Mouse (Mus musculus) embryonic facial prominence, embryonic 13.5 days (tissue): ENCODE data around the gene Slc44a5. TPM values are rescaled to one million over a fixed set of nuclear protein-coding genes. Genes with fewer than 3 reads are reported as not detected.
"Not testable (repeated sequence)": the region's sequence is repeated elsewhere in the genome, so short reads cannot be mapped to it uniquely, and the experiment has no call there.

ENCODE experiments used
- ATAC-seq: fragments of 200-750 bp; cut with Nextera tagmentation; 2 replicates; pipeline ENCODE4 v1.8.0; 2017; ENCODE audit warnings: low read depth; ENCODE audit not compliant: insufficient number of reproducible peaks, insufficient read depth, low FRiP score, low TSS enrichment
- H3K27ac ChIP-seq: fragments of 300-500 bp; sonication (generic); 2 replicates; pipeline ENCODE4 v1.5.1; 2015; ENCODE audit warnings: moderate library complexity, mild to moderate bottlenecking, inconsistent platforms
- H3K27me3 ChIP-seq: fragments of 300-500 bp; sonication (generic); 2 replicates; pipeline ENCODE4 v1.6.1; 2015; ENCODE audit warnings: mild to moderate bottlenecking, inconsistent platforms
- H3K36me3 ChIP-seq: fragments of 300-500 bp; sonication (generic); 2 replicates; pipeline ENCODE4 v1.6.1; 2015; ENCODE audit warnings: mild to moderate bottlenecking, inconsistent platforms
- H3K4me1 ChIP-seq: fragments of 300-500 bp; sonication (generic); 2 replicates; pipeline ENCODE4 v1.6.1; 2015; ENCODE audit warnings: inconsistent platforms
- H3K4me2 ChIP-seq: fragments of 300-500 bp; sonication (generic); 2 replicates; pipeline ENCODE4 v1.6.1; 2015; ENCODE audit warnings: moderate library complexity, mild to moderate bottlenecking, inconsistent platforms
- H3K4me3 ChIP-seq: fragments of 300-500 bp; sonication (generic); 2 replicates; pipeline ENCODE4 v1.5.1; 2015; ENCODE audit warnings: mild to moderate bottlenecking, inconsistent platforms
- H3K9ac ChIP-seq: fragments of 300-500 bp; sonication (generic); 2 replicates; pipeline ENCODE4 v1.6.1; 2015; ENCODE audit warnings: mild to moderate bottlenecking, inconsistent platforms
- H3K9me3 ChIP-seq: fragments of 300-500 bp; sonication (generic); 2 replicates; pipeline ENCODE4 v1.6.1; 2016; ENCODE audit warnings: inconsistent platforms
- WGBS: fragments of 180-500 bp; shearing (Covaris S2); methylation state at CpG from one replicate; pipeline ENCODE4 v1.1.7; 2015; ENCODE audit warnings: mixed read lengths; 5-methylcytosine and 5-hydroxymethylcytosine counted together
- polyA plus RNA-seq: library from polyadenylated mRNA; unstranded; fragments of >200 nt; fragmentation: Nextera tagmentation; extraction: Ambion mirVana; gene quantifications from 2 replicates; pipeline ENCODE4 v1.2.1, GENCODE M21; 2015

The Slc44a5 gene
- polyA plus RNA-seq, 1 experiment from 2014 or later: 2.2 TPM

DNA sequence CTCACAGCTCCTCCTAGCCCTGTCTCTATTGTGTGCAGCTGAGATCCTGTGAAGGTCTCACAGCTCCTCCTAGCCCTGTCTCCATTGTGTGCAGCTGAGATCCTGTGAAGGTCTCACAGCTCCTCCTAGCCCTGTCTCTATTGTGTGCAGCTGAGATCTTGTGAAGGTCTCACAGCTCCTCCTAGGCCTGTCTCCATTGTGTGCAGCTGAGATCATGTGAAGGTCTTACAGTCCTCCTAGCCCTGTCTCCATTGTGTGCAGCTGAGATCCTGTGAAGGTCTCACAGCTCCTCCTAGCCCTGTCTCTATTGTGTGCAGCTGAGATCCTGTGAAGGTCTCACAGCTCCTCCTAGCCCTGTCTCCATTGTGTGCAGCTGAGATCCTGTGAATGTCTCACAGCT, 98.8 kb downstream of the Slc44a5 start:
- H3K36me3 ChIP-seq, H3K9me3 ChIP-seq: not testable (repeated sequence)

DNA sequence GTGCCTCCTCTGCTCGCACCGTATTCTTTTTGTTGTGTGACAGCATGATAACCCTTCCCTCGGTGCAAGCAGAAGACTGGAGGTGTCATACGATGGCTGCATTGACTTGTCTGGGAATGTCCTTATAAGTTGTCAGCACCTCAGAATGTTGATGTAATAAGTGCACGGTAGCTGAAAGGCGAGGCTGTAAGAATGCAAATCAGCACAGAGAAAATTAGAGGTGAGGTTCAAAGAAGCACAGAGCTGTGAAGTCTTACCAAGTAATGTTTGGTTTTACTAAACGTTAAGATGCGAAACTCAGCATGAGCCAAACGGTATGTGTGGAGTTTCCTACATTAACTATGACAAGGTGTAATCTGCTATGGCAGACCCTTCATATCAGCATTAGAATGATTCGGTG, 102.5 kb downstream of the Slc44a5 start:
- Histone ChIP-seq H3K27ac (no peak overlapping the region), H3K4me2 (no peak overlapping the region), H3K36me3 (no peaks in the 10 kb centered on the region), H3K27me3 (no peaks in the 10 kb centered on the region), H3K9me3 (no peaks in the 10 kb centered on the region), H3K4me3 (no peak overlapping the region), H3K9ac (no peak overlapping the region), H3K4me1 (no peaks in the 10 kb centered on the region)
- ATAC-seq: no peak
- 83% methylated on average over 10 of the region's 10 CpGs for WGBS

More for the DNA sequence above, 98.8 kb downstream of the Slc44a5 start:
- H3K9ac ChIP-seq, H3K27me3 ChIP-seq, H3K4me2 ChIP-seq, H3K4me1 ChIP-seq, ATAC-seq, H3K4me3 ChIP-seq, H3K27ac ChIP-seq: not testable (repeated sequence)

DNA sequence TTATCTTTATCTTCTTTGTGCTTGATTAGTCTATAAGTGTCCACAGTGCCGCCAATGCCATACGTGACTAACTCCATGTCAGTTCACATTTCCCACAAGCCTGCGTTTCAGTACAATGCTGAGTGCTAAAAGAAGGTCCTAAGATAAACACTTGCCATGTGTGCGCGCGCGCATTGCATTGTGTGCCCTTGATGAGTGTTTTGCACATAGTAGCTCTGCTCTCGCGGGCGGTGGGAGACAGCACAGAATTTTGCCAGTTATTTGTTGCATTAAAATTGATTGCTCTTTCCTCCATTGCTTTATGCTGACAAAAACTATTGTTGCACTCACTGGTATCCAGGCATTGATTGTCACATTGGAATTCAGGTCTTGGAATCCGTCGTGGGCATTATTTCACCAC, 108.5 kb downstream of the Slc44a5 start:
- WGBS: 83% methylated on average over 12 of the region's 12 CpGs
- Histone ChIP-seq H3K9me3 (no peaks in the 10 kb centered on the region), H3K4me3 (no peak overlapping the region), H3K27ac (no peak overlapping the region), H3K36me3 (no peaks in the 10 kb centered on the region), H3K27me3 (no peaks in the 10 kb centered on the region), H3K4me2 (no peak overlapping the region), H3K4me1 (no peaks in the 10 kb centered on the region), H3K9ac (no peak overlapping the region)
- no peak for ATAC-seq

DNA sequence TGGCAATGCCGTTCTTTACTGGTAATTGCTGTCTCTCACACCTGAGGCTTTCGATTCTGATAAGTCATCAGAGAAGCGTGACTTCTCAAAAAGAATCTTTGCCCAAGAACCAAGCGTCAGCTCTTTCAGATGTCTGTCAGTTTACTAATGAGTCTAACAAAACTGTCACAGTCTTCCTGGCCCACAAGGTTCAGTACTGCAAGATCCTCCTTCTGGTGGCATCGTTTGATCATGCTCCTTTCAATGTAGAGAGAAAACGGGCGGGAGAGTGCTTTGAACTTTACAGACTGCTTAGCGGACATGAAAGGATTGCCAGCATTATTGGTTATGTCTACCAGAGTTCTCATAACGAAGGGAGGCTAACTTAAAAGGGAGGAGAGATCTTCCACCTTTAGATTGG, 109.0 kb downstream of the Slc44a5 start:
- H3K4me1 ChIP-seq: no peaks in the 10 kb centered on the region
- H3K9me3 ChIP-seq: no peaks in the 10 kb centered on the region
- ATAC-seq: no peak
- WGBS: 48% methylated on average over 9 of the region's 9 CpGs
- no peak overlapping the region for H3K27ac ChIP-seq
- H3K4me3 ChIP-seq: no peak overlapping the region
- no peaks in the 10 kb centered on the region for H3K27me3 ChIP-seq
- H3K9ac ChIP-seq: no peak overlapping the region
- no peak overlapping the region for H3K4me2 ChIP-seq
- no peaks in the 10 kb centered on the region for H3K36me3 ChIP-seq

DNA sequence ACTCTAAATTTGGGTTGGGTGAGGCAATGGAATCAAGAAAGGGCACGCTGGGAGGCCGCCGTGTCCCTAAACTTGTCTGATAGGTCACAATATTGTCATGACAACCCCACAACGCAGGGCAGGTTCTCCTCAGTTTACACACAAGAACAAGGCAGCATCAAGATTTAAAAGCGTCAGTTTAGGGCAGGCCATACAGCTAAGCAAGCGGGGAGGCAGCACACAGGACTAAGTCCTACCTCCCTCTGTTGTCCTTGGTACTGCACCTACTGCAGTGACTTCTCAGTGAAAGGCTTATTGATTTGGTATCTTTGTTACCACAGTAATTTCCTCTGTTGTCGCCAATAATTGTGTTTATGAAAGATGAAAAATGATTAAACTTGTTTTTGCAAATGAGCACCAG, 109.7 kb downstream of the Slc44a5 start:
- 70% methylated on average over 7 of the region's 7 CpGs for WGBS

DNA sequence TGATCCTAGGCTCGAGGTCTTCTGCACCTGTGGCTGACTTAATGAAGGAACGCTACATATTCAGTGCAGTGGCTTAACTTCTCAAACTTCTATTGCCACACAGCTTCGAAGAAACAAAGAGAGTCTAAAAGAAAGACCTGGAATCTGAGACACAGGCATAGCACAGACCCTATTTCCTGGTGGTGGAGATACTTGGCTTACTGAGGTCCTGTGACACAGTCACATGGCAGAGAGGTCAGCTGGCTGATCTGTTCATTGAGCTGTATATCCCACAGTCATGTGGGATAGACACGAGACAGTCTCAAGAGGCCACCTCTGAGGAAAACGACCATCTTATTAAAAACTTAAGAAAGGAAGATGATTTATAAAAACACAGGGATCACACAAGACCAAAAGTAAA, 116.8 kb downstream of the Slc44a5 start:
- 77% methylated on average over 5 of the region's 5 CpGs for WGBS
- H3K27ac ChIP-seq: no peak overlapping the region

More for the DNA sequence above, 109.7 kb downstream of the Slc44a5 start:
- ATAC-seq: no peak
- no peak overlapping the region for H3K27ac ChIP-seq
- no peaks in the 10 kb centered on the region for H3K9me3 ChIP-seq
- H3K4me1 ChIP-seq: no peaks in the 10 kb centered on the region
- H3K4me3 ChIP-seq: no peak overlapping the region
- H3K27me3 ChIP-seq: no peaks in the 10 kb centered on the region
- no peak overlapping the region for H3K4me2 ChIP-seq
- no peak overlapping the region for H3K9ac ChIP-seq
- no peaks in the 10 kb centered on the region for H3K36me3 ChIP-seq

DNA sequence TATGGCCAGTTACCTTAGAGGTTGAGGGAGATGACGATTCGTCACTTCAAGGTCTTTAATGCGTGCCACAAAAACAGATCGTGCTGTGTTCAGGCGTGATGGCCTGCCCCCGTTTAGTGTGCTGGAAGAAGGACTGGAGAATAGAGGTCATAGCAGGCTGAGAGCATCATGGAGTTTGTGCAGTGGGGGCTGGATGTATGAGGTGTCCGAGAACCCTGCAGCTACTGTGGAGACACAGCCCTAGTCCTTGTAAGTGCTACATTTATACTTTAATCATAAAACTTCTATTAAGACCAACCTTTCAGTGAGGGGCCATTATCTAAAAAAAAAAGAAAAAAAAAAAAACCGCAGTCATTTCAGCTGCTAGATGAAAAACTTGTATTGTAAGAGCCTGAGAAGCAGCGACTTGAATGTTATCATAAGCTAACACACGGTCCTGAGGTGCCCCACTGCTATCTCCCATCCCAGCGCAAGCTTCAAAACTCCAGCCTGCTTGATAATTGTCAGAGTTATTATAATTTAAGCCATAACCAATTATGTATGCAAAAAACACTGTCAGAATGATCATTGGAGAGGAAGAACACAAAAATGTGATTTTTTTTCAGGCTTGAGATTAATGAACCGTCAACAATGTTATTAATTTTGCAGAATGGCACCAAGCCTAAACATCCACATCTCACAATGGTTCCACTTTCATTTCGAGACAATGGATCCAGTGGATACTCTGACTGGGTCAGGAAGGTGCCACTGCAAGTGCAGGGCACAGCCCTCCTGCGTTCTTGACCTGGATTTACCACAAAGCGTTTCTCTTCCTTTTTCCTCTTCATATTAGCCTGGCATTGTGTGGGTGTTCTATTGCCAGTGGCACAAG, 118.5 kb downstream of the Slc44a5 start:
- Histone ChIP-seq H3K36me3 (no peaks in the 10 kb centered on the region), H3K4me1 (peaks cover 15% of the 10 kb centered on the region), H3K27me3 (no peaks in the 10 kb centered on the region), H3K4me2 (no peak overlapping the region), H3K9me3 (no peaks in the 10 kb centered on the region), H3K4me3 (no peak overlapping the region), H3K27ac (no peak overlapping the region), H3K9ac (no peak overlapping the region)
- WGBS: 85% methylated on average over 15 of the region's 15 CpGs
- ATAC-seq: no peak

More for the DNA sequence above, 116.8 kb downstream of the Slc44a5 start:
- peaks cover 15% of the 10 kb centered on the region for H3K4me1 ChIP-seq
- no peak overlapping the region for H3K9ac ChIP-seq
- no peak overlapping the region for H3K4me3 ChIP-seq
- H3K9me3 ChIP-seq: no peaks in the 10 kb centered on the region
- H3K27me3 ChIP-seq: no peaks in the 10 kb centered on the region
- ATAC-seq: no peak
- H3K36me3 ChIP-seq: no peaks in the 10 kb centered on the region
- H3K4me2 ChIP-seq: no peak overlapping the region

DNA sequence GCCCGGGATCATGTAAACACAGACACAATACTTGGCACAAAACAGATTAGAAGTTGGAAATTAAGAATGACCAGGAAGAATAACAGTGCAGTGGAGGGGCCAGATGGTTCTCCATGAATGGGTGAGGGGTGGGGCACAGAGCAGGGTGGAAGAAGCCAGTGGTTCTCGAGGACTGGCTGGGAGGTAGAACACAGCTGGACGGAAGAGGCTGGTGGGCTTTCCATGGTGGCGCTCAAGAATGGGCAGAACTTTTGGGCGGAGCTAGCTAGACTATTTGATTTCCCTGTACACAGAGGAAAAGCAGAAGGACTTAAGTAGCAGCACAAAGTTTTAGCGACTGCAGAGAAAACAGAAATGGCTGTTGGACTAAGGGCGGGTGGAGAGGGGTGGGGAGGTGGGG, 119.2 kb downstream of the Slc44a5 start:
- ATAC-seq: peak; percentile 26; the same call in 1 of the 2 replicates
- WGBS: 57% methylated on average over 7 of the region's 7 CpGs
- Histone ChIP-seq H3K27ac (no peak overlapping the region), H3K27me3 (no peaks in the 10 kb centered on the region), H3K4me1 (peaks cover 15% of the 10 kb centered on the region), H3K4me3 (no peak overlapping the region), H3K9me3 (no peaks in the 10 kb centered on the region), H3K4me2 (peak overlapping the region; percentile 10; the same call in 1 of the 2 replicates), H3K9ac (no peak overlapping the region), H3K36me3 (no peaks in the 10 kb centered on the region)

DNA sequence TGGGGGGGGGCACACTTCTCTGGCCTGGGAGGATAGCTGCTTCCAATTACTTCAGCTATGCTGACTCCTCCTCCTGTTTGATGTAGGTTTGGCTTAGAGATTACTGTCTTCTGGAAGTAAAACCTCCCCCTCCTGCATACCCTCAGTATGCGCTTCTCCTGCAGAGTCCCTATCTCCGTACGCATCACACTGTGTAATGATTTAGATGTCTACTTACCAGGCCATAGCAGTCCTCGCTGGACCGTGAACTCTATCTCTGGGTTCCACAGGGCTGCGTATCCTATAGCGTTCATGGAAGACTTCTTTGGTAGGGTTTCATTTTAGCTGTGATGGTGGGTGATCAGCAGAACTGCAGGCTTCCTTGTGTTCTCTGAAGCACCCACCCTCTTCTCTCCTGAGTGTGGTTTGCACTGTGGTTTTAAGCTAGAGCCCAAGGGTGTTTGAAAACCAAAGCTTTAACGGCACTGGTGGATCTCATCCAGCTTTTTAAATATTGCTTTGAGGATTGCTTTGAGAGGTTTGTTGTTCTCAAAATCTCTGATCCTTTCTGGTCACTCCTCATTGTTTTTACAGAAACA, 120.6 kb downstream of the Slc44a5 start:
- no peak overlapping the region for H3K9ac ChIP-seq
- WGBS: 43% methylated on average over 8 of the region's 8 CpGs
- H3K9me3 ChIP-seq: no peaks in the 10 kb centered on the region
- H3K4me3 ChIP-seq: no peak overlapping the region
- H3K4me2 ChIP-seq: peak overlapping the region; percentile 22; the same call in 1 of the 2 replicates
- H3K4me1 ChIP-seq: peaks cover 15% of the 10 kb centered on the region
- no peaks in the 10 kb centered on the region for H3K36me3 ChIP-seq
- no peaks in the 10 kb centered on the region for H3K27me3 ChIP-seq
- H3K27ac ChIP-seq: no peak overlapping the region
- no peak; the same call in 1 of the 2 replicates for ATAC-seq

DNA sequence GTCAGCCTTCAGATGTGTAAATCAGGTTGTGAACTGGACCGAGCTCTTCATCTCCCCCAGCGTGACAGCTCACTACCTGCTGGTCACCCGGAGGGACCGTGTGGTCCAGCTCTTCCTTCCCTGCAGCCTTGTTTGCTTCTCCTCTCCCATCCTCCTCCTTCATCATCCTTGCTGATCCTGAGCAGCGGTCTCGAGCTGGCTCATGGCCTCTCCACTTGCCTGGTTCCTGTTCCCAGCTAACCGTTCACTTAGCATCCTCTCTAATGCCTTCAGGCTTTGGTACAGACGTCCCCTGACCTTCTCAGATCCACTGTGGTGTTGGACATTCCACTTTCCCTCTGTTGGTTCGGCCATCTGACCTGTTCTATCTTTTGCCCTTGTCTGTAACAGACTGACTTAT, 128.4 kb downstream of the Slc44a5 start:
- 77% methylated on average over 9 of the region's 9 CpGs for WGBS
- no peak for ATAC-seq
- Histone ChIP-seq H3K9me3 (no peaks in the 10 kb centered on the region), H3K4me1 (no peaks in the 10 kb centered on the region), H3K4me3 (no peak overlapping the region), H3K27me3 (no peaks in the 10 kb centered on the region), H3K27ac (no peak overlapping the region), H3K4me2 (no peak overlapping the region), H3K36me3 (no peaks in the 10 kb centered on the region), H3K9ac (no peak overlapping the region)

DNA sequence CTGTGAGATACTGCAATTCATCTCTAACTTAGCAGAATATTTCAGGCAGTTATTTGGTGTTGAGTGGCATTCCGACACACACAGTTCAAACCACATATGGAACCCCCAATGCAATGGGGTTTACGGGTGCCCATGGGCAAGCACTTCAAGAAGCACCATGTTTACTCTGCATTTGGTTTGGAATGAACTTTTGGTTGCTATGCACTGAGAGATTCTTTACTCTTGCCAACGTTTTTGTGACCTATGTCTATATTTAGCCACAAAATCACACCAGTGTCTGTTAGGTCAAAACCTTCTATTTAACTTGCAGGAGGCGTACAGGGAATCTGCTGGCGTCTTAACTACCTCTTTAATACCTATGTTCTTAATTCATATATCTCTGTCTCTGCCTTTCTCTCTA, 137.3 kb downstream of the Slc44a5 start:
- H3K4me3 ChIP-seq: no peak overlapping the region
- no peak overlapping the region for H3K4me2 ChIP-seq
- no peak overlapping the region for H3K27ac ChIP-seq
- no peaks in the 10 kb centered on the region for H3K27me3 ChIP-seq
- ATAC-seq: no peak
- 67% methylated on average over 5 of the region's 5 CpGs for WGBS
- H3K36me3 ChIP-seq: no peaks in the 10 kb centered on the region
- no peaks in the 10 kb centered on the region for H3K9me3 ChIP-seq
- H3K4me1 ChIP-seq: peaks cover 5% of the 10 kb centered on the region; the same call in 1 of the 2 replicates
- no peak overlapping the region for H3K9ac ChIP-seq

DNA sequence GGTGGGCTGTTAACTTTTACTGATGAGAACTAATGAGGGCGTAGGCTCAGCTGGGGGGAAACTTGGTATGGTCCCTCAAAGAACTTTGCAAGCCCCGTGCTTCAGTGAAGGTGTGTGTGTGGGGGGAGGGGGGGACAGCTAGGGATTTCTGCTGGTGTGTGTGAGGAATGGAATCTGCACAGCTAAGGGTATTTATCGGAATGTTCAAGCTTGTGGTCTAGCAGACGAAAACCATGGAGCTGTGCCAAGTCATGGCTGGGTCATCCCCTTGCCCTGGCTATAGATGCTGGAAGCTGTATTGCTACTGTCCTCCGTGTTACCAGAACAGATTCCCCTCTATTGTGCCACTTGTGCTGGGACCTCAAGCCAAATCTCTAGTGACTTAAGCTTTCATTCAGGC, 138.0 kb downstream of the Slc44a5 start:
- H3K9ac ChIP-seq: no peak overlapping the region
- no peak for ATAC-seq
- no peak overlapping the region for H3K27ac ChIP-seq
- H3K4me1 ChIP-seq: peaks cover 9% of the 10 kb centered on the region; the same call in 1 of the 2 replicates
- H3K9me3 ChIP-seq: no peaks in the 10 kb centered on the region
- 54% methylated on average over 5 of the region's 5 CpGs for WGBS
- H3K27me3 ChIP-seq: no peaks in the 10 kb centered on the region
- H3K36me3 ChIP-seq: no peaks in the 10 kb centered on the region
- H3K4me3 ChIP-seq: no peak overlapping the region
- H3K4me2 ChIP-seq: no peak overlapping the region
